Mouse (Mus musculus): ENCODE data around the gene Vmn1r75. TPM values are rescaled to one million over a fixed set of nuclear protein-coding genes. Genes with fewer than 3 reads are reported as not detected.

Vmn1r75 gene
- polyA plus RNA-seq (2012; rRNA removed), result not detected in 2 replicates

GRCm38 (mm10) chr7:11874330-11874729 lies at the start of gene Vmn1r75:
TSS of gene Vmn1r75 (plus strand) at chr7:11874630.
- no peaks in the 10 kb centered on the region for H3K27me3 ChIP-seq (ENCODE audit: control insufficient read depth, insufficient read depth, low read length)
- TF ChIP-seq CTCF (IDR thresholded peaks at IDR 0.05; ENCODE audit: extremely low read depth, insufficient read length, insufficient replicate concordance, low read depth, low read length) (no peak), POLR2A (IDR thresholded peaks at IDR 0.05; ENCODE audit: low read depth, low read length) (no peak)
- no peak within 1 kb of the TSS for H3K27ac ChIP-seq (ENCODE audit: insufficient read depth, low read depth, low read length)
- H3K4me3 ChIP-seq (ENCODE audit: low read depth, low read length), result no peak within 1 kb of the TSS
- H3K4me1 ChIP-seq (ENCODE audit: control insufficient read depth, insufficient read depth, insufficient read length, low read length), result no peaks in the 10 kb centered on the region
- no peaks in the 10 kb centered on the region for H3K36me3 ChIP-seq (ENCODE audit: control insufficient read depth, insufficient read depth, low read length)

GRCm38 (mm10) chr7:11833680-11834079 lies 40.8 kb upstream of the Vmn1r75 start, which contains the start of gene Vmn1r74:
TSS of gene Vmn1r74 (plus strand) at chr7:11833980.
- 74% methylated on average over 2 of the region's 2 CpGs for WGBS

More at GRCm38 (mm10) chr7:11833680-11834079, 40.8 kb upstream of the Vmn1r75 start, which contains the start of gene Vmn1r74:
- H3K27me3 ChIP-seq (ENCODE audit: control insufficient read depth, insufficient read depth, low read length), result no peaks in the 10 kb centered on the region
- no peaks in the 10 kb centered on the region for H3K36me3 ChIP-seq (ENCODE audit: control insufficient read depth, insufficient read depth, low read length)
- H3K4me3 ChIP-seq (ENCODE audit: low read depth, low read length), result no peak within 1 kb of the TSS
- no peaks in the 10 kb centered on the region for H3K4me1 ChIP-seq (ENCODE audit: control insufficient read depth, insufficient read depth, insufficient read length, low read length)
- no peak within 1 kb of the TSS for H3K27ac ChIP-seq (ENCODE audit: insufficient read depth, low read depth, low read length)
- TF ChIP-seq POLR2A (IDR thresholded peaks at IDR 0.05; ENCODE audit: low read depth, low read length), result no peak
- no peak for TF ChIP-seq CTCF (IDR thresholded peaks at IDR 0.05; ENCODE audit: extremely low read depth, insufficient read length, insufficient replicate concordance, low read depth, low read length)

Other genes starting within 250 kb of the Vmn1r75 start
- not detected in 2 replicates for gene Vmn1r72, start 194.5 kb upstream of the Vmn1r75 start, polyA plus RNA-seq (2012; rRNA removed)
- not detected in 2 replicates for gene Vmn1r73, start 144.4 kb upstream of the Vmn1r75 start, polyA plus RNA-seq (2012; rRNA removed)
- gene Vmn1r74, start 40.6 kb upstream of the Vmn1r75 start, polyA plus RNA-seq (2012; rRNA removed), result not detected in 2 replicates
- not detected in 2 replicates for gene Vmn1r76, start 63.6 kb downstream of the Vmn1r75 start, polyA plus RNA-seq (2012; rRNA removed)
- gene Vmn1r77, start 162.1 kb downstream of the Vmn1r75 start, polyA plus RNA-seq (2012; rRNA removed), result not detected in 2 replicates